Mouse (Mus musculus) cerebellum, adult 2 months (tissue): Measurements from ENCODE around the gene Dtnb. TPM values are rescaled to one million over a fixed set of nuclear protein-coding genes. Genes with fewer than 3 reads are reported as not detected.

Experiments used
- DNase-seq, 2 experiments: peaks; one replicate each; pipeline ENCODE4 v3.0.0; 2021
- H3K27ac ChIP-seq: fragments of 200-500 bp; 2 replicates; pipeline ENCODE4 v1.5.1; 2012; ENCODE audit warnings: low read length, control low read depth, inconsistent platforms; ENCODE audit not compliant: insufficient read depth
- H3K27me3 ChIP-seq: fragments of 200-500 bp; 2 replicates; pipeline ENCODE4 v1.6.1; 2012; ENCODE audit warnings: inconsistent platforms, mild to moderate bottlenecking, low read length, moderate library complexity; ENCODE audit not compliant: control insufficient read depth, insufficient read depth
- H3K4me1 ChIP-seq: fragments of 200-500 bp; 2 replicates; pipeline ENCODE4 v1.6.1; 2011; ENCODE audit warnings: low read length; ENCODE audit not compliant: control insufficient read depth, insufficient read depth
- H3K4me3 ChIP-seq: fragments of 200-500 bp; replicated peaks from 2 replicates; pipeline ENCODE3; 2011; ENCODE audit warnings: mild to moderate bottlenecking, low read depth, low read length, control low read depth; ENCODE audit not compliant: insufficient read depth
- CTCF ChIP-seq: fragments of 200-500 bp; IDR thresholded peaks from 2 replicates; pipeline ENCODE4 v1.5.1; 2011; ENCODE audit warnings: low read depth, mild to moderate bottlenecking, control low read depth, low read length, moderate library complexity, borderline replicate concordance; ENCODE audit not compliant: insufficient read depth
- POLR2A ChIP-seq: fragments of 200-500 bp; IDR thresholded peaks from 2 replicates; pipeline ENCODE4 v1.6.1; 2011; ENCODE audit warnings: low read length, control low read depth, borderline replicate concordance; ENCODE audit not compliant: insufficient read depth
- WGBS: fragments of 180-500 bp; shearing (Covaris S2); methylation state at CpG from one replicate; pipeline ENCODE4 v1.1.7; 2018; 5-methylcytosine and 5-hydroxymethylcytosine counted together
- polyA plus RNA-seq: library from polyadenylated mRNA; depleted of rRNA; stranded (reverse); fragments of >200 nt; gene quantifications from 2 replicates; pipeline ENCODE4 v1.2.3, GENCODE M21; 2012

Gene Dtnb
- polyA plus RNA-seq, 1 experiment = 86.6 TPM

GRCm38 (mm10) chr12:3810455-3810854, 238.3 kb downstream of the Dtnb start:
- no peak for TF ChIP-seq POLR2A
- TF ChIP-seq CTCF = no peak
- DNase-seq = no peak

DNA sequence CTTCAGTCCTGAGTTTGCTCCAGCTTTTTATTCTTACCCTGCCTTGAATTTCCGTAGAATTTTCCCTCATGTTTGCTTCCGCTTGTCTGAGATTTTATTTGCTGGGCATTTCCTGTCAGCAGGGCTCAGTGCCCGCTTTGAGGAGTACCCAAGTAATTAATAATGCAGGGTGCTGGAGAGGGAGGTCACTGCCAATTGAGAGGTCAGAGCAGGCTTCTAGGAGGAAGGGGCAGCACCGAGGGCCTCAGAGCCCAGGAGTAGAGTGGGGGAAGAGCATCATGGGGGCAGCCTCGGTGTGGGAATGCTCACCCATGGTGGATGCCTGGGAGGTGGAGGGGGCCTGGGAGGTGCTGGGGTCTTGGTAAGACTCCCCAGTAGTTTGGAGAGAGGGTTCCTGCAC, 239.4 kb downstream of the Dtnb start:
- Histone ChIP-seq H3K27me3 (no peaks in the 10 kb centered on the region), H3K4me3 (no peak overlapping the region), H3K27ac (no peak overlapping the region), H3K4me1 (peaks cover 36% of the 10 kb centered on the region)
- WGBS = 22% methylated on average over 5 of the region's 5 CpGs
- no peak for TF ChIP-seq POLR2A
- no peak for TF ChIP-seq CTCF
- no peak for DNase-seq

More at GRCm38 (mm10) chr12:3810455-3810854, 238.3 kb downstream of the Dtnb start:
- Histone ChIP-seq H3K4me1 (peaks cover 36% of the 10 kb centered on the region), H3K27ac (no peak overlapping the region; the same call in 1 of the 2 replicates), H3K4me3 (peak overlapping the region; percentile 22), H3K27me3 (no peaks in the 10 kb centered on the region)
- 10% methylated on average over 4 of the region's 4 CpGs for WGBS

DNA sequence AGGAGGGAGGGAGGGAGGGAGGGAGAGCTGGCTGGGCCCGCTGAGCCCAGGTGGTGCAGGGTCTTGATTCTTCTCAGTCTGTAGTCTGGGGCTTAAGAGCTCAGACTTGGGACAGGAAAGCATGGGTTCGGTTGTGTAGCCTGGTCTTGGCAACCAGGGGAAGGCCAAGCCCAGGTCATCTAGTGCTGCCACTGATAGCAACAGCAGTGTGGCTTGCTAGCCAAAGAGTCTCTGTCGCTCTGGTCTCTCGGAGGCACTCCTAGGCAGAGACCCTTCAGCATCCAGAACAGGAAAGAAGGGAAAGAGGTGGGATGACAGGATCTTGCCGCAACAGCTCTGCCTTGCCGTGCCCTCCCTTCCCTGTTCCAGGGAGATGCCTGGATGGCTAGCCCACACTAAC, 240.1 kb downstream of the Dtnb start:
- Histone ChIP-seq H3K27ac (no peak overlapping the region), H3K27me3 (no peaks in the 10 kb centered on the region), H3K4me3 (no peak overlapping the region), H3K4me1 (peaks cover 42% of the 10 kb centered on the region)
- DNase-seq = no peak
- TF ChIP-seq POLR2A (no peak), CTCF (no peak)
- 28% methylated on average over 6 of the region's 6 CpGs for WGBS

DNA sequence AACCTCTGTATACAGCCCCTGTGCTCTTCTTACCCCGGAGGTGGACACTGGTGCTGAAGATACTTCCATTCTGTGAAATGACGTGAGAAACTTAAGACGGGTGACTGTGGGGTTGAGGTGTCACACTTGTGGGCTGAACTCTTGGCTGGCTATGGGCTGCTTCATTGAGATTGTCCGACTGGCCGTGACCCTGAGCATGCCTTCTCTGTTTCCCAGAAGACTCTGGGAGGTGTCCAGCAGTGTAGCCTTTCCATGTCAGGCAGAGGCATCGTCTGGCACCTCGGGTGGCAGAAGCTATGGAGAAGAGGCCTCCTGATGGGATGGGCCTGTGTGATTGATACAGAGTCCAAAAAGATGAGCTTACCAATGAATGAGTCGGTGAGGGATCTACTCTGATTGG, 241.0 kb downstream of the Dtnb start:
- Histone ChIP-seq H3K4me1 (peaks cover 51% of the 10 kb centered on the region), H3K4me3 (no peak overlapping the region), H3K27me3 (no peaks in the 10 kb centered on the region), H3K27ac (no peak overlapping the region)
- 34% methylated on average over 8 of the region's 8 CpGs for WGBS
- TF ChIP-seq CTCF (no peak), POLR2A (no peak)
- no peak for DNase-seq

- Histone ChIP-seq H3K4me3 (no peak overlapping the region), H3K4me1 (peaks cover 55% of the 10 kb centered on the region), H3K27ac (no peak overlapping the region), H3K27me3 (no peaks in the 10 kb centered on the region)
- DNase-seq = peak; percentile 50 to 60
- TF ChIP-seq CTCF (no peak), POLR2A (no peak)
- 7% methylated on average over 6 of the region's 6 CpGs for WGBS
These were observed 243.2 kb downstream of the Dtnb start for GRCm38 (mm10) chr12:3815386-3815785.

- H3K4me3 ChIP-seq = no peak overlapping the region
- H3K27me3 ChIP-seq = no peaks in the 10 kb centered on the region
- DNase-seq = peak in 1 of 2 experiments; percentile 53
- no peak overlapping the region for H3K27ac ChIP-seq
- H3K4me1 ChIP-seq = peaks cover 60% of the 10 kb centered on the region
- peak; percentile 29; the same call in 1 of the 2 replicates for TF ChIP-seq CTCF
- TF ChIP-seq POLR2A = no peak
- 52% methylated on average over 7 of the region's 7 CpGs for WGBS
These were observed 244.9 kb downstream of the Dtnb start for GRCm38 (mm10) chr12:3817033-3817432.

- Histone ChIP-seq H3K27me3 (no peaks in the 10 kb centered on the region), H3K4me1 (peaks cover 56% of the 10 kb centered on the region), H3K4me3 (no peak overlapping the region), H3K27ac (peak overlapping the region; percentile 10; the same call in 1 of the 2 replicates)
- 11% methylated on average over 5 of the region's 5 CpGs for WGBS
- TF ChIP-seq CTCF (no peak), POLR2A (no peak)
- DNase-seq = peak; percentile 63 to 66
These were observed 245.4 kb downstream of the Dtnb start for GRCm38 (mm10) chr12:3817566-3817965.

GRCm38 (mm10) chr12:3819899-3820298, 247.7 kb downstream of the Dtnb start:
- TF ChIP-seq POLR2A (no peak), CTCF (no peak)
- 27% methylated on average over 4 of the region's 4 CpGs for WGBS
- Histone ChIP-seq H3K27me3 (no peaks in the 10 kb centered on the region), H3K27ac (no peak overlapping the region), H3K4me3 (no peak overlapping the region), H3K4me1 (peaks cover 75% of the 10 kb centered on the region)
- no peak for DNase-seq
